Mouse (Mus musculus) R1 (cell line): ENCODE measurements around the gene Gm49380.

Source experiments
- DNase-seq: peaks from one replicate; pipeline ENCODE4 v3.0.0-alpha.2; 2018; ENCODE audit warnings: low read depth, low spot score

The Gm49380 gene

DNA sequence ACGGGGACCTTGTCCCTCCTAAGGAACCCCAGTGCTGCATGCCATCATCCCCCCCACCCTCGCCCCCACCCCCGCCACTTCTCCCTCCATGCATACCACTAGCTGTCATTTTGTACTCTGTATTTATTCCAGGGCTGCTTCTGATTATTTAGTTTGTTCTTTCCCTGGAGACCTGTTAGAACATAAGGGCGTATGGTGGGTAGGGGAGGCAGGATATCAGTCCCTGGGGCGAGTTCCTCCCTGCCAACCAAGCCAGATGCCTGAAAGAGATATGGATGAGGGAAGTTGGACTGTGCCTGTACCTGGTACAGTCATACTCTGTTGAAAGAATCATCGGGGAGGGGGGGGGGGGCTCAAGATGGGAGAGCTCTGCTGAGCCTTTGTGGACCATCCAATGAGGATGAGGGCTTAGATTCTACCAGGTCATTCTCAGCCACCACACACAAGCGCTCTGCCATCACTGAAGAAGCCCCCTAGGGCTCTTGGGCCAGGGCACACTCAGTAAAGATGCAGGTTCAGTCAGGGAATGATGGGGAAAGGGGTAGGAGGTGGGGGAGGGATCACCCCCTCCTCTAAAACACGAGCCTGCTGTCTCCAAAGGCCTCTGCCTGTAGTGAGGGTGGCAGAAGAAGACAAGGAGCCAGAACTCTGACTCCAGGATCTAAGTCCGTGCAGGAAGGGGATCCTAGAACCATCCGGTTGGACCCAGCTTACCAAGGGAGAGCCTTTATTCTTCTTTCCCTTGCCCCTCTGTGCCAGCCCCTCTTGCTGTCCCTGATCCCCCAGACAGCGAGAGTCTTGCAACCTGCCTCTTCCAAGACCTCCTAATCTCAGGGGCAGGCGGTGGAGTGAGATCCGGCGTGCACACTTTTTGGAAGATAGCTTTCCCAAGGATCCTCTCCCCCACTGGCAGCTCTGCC lies 65.5 kb downstream of the Gm49380 start:
- DNase-seq: no peak

DNA sequence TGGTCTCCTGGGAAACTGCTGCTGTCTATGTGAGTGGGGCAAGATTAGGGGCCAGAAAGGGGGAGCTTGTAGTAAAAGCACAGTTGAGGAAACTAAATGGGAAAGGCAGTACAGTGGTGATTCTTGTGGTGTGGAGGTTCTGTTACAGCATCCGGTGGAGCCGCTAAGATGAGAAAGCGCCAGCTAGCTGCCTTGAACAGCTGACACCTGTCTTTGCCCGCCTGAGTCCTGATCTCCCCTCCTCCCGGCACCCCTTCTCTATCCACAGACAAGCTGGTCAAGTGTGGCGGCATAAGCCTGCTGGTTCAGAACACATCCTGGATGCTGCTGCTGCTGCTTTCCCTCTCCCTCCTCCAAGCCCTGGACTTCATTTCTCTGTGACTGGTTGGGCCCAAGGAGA lies 66.2 kb downstream of the Gm49380 start:
- no peak for DNase-seq

GRCm38 (mm10) chr9:44046426-44046825 lies 66.9 kb downstream of the Gm49380 start:
- no peak for DNase-seq

GRCm38 (mm10) chr9:44045884-44046272 lies 67.4 kb downstream of the Gm49380 start:
- DNase-seq: no peak

DNA sequence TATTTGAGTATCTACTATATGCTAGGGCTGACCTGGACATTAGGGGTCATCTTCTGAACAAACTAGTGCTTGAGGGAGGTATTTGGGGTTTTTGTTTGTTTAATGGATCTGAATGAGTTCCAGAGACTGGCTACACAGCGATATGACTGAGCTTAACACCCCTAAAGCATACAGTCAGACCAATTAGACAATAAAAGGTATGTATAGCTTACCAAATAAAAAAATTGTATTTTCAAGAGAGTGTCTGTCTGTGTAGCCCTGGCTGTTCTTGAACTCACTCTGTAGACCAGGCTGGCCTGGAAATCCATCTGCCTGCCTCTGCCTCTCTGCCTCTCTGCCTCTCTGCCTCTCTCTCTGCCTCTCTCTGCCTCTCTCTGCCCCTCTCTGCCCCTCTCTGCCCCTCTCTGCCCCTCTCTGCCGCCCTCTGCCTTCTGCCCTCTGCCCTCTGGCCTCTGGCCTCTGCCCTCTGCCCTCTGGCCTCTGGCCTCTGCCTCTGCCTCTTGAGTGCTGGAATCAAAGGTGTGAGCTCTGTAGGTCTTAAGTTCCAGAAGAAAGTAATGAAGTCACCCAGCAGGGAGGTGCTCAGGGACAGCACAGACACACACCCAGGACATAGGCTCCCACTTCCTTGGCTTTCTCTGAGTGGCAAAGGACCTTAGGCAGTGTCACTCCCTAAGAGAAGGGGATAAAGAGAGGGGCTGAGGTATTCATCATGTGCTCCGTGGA lies 68.0 kb downstream of the Gm49380 start:
- no peak for DNase-seq

GRCm38 (mm10) chr9:44044426-44045157 lies 68.7 kb downstream of the Gm49380 start:
- DNase-seq: no peak

DNA sequence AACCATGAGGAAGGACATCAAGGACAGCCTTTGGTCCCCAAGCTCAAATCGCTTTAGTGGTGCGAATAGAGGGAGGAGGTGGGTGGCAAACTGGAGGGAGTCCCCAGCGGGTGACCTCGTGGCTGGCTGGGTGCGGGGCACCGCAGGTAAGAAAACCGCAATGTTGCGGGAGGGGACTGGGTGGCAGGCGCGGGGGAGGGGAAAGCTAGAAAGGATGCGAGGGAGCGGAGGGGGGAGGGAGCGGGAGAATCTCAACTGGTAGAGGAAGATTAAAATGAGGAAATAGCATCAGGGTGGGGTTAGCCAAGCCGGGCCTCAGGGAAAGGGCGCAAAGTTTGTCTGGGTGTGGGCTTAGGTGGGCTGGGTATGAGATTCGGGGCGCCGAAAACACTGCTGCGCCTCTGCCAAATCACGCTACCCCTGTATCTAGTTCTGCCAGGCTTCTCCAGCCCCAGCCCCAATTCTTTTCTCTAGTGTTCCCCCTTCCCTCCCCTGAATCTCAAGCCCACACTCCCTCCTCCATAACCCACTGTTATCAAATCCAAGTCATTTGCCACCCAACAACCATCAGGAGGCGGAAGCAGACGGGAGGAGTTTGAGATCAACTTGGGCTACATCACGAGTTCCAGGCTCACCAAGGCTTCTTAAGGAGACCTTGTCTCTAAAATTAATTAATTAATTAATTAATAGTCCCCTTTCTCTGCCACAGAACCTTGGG lies 69.4 kb downstream of the Gm49380 start:
- DNase-seq: no peak

- peak; percentile 65 for DNase-seq
Measured at GRCm38 (mm10) chr9:44042836-44043707, 70.2 kb downstream of the Gm49380 start, which contains the start of gene Thy1. TSS of gene Thy1 (plus strand) at chr9:44043384.

DNA sequence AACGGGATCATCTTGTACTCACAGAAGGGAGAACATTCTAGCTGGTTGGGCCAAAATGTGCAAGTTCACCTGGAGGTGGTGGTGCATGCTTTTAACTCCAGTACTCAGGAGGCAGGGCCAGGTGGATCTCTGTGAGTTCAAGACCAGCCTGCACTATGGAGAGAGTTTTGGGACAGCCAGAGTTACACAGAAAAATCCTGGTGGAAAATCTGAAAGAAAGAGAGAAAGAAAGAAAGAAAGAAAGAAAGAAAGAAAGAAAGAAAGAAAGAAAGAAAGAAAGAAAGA lies 71.0 kb downstream of the Gm49380 start:
- no peak for DNase-seq

DNA sequence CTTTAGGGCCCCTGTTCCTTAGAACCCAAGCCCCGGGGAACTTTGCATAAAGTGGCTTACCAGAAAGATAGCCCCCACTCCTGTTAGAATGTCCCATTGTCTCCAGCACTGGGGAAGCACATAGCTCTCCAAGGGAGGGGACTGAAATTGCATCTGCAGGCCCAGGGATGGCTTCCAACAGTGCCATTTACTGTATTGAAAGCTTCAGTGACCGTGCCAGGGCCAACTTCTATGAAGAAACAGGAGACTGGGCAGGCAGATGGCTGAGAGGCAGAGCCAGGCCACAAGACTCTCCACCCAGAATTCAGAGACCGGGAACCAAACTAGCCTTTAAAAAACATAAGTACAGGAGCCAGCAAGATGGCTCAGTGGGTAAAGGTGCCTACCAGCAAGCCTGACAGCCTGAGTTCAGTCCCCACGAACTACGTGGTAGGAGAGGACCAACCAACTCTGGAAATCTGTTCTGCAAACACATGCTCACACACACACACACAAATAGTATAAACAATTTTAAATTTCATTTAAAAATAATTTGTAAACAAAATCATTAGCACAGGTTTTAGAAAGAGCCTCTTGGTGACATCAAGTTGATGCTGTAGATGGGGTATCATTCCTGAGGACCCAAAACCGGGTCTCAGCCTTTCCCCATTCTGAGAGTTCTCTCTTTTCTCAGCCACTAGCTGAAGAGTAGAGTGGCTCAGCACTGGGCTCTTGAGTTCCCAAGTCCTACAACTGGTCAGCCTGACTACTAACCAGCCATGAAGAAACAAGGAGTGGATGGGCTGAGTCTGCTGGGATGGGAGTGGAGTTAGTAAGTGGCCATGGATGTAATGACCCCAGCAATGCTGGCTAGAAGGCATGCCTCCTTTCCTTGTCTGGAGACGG lies 71.5 kb downstream of the Gm49380 start:
- no peak for DNase-seq

GRCm38 (mm10) chr9:44037106-44037505 lies 76.2 kb downstream of the Gm49380 start:
- no peak for DNase-seq

DNA sequence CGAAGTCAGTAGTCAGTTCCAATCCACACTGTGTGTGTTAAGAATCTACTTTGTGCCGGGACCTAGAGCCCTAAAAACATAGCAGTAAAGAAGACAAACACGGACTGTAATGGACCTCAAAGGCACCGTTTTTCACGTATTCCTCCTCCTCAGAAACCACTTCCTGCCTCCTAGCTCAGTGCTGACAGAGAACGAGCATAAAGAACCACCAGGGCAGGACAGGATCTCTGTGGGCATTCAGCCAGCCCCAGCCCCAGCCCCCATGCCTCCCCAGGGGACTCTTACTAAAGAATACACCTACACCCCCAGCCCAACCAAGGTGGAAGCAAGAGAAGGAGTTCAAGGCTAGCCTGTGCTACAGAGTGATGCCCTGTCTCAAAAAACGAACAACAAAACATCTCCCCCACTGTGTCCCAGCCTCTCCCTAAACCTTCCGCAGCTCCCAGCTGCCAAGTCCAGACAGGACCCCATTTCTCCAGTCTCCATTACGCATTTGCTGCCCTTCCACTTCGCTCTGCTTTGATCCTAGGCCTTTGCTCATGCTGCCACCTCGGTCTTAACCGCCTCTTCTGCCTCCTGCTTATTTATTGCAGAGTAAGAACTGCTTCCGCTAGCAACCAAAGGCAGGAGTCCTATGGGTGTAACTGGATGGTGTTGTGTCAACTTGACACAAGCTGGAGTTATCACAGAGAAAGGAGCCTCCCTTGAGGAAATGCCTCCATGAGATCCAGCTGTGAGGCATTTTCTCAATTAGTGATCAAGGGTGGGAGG lies 79.2 kb downstream of the Gm49380 start:
- no peak for DNase-seq

GRCm38 (mm10) chr9:44033317-44033716 lies 80.0 kb downstream of the Gm49380 start:
- DNase-seq: no peak

GRCm38 (mm10) chr9:44031946-44032345 lies 81.4 kb downstream of the Gm49380 start:
- no peak for DNase-seq

DNA sequence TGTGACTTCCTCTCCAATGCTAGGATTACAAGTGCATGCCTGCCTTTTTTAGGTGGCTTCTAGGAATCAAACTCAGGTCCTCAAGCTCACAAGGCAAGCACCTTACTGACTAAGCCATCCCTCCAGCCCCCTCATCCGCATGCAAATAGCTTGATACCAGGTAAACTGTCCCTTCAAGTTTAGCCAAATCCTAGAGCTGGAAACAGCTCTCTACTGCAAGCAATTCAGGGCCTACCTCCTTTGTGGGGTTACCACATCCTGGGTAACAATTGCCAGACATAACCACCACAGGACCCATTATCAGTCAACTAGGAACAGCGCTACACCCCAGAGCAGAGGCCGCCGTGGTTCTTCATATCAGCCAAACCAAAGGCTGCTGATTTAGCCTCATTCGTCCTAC lies 82.2 kb downstream of the Gm49380 start:
- no peak for DNase-seq

GRCm38 (mm10) chr9:44030646-44031045 lies 82.7 kb downstream of the Gm49380 start:
- DNase-seq: no peak

DNA sequence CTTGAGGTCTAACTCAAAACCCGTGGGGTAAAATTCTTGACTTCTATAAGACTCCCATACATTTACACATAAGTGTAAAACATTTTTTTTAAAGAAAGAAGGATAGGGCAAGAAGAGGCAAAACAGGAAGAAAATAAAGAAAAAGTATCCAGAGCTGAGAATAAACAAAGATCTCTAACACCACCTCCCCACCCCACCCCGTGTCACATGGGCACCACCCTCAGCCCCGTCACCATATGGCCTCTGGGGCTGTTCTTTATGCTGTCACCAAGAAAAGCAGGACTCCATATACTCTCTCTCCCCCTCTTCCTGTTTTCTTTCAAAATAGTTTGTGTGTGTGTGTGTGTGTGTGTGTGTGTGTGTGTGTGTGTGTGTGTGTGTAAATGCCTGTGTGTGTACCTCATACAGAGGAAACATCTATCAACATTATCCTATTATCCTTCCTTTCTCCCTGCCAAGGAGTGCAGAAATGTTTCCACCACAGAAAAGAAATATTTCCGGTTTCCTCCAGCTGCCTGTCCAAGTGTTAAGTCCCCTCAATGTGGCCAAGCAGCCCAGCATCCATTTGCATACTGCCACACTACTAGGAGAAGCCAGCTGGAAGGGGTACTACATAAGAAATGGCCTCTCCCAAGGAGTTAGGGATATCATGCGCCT lies 83.6 kb downstream of the Gm49380 start:
- no peak for DNase-seq

DNA sequence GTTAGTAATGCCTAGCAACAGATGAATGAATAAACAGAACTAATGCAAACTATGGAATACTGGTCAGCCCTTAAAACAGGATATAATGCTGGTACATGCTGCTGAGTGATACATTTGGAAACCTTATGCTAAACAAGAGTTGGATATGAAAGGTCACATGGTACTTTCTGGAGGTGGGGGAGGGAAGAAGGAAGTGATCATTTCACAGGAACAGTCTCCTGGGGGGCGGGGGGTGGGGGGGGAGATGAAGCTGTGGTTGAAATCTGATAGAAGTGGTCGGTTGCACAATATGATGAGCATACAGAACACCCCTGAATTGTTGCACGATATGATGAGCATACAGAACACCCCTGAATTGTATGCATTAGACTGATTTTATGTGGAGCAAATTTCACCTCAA lies 89.2 kb downstream of the Gm49380 start:
- no peak for DNase-seq
